Mouse (Mus musculus): ENCODE measurements around the gene Prf1. TPM values are rescaled to one million over a fixed set of nuclear protein-coding genes. Genes with fewer than 3 reads are reported as not detected.
A peak's percentile ranks its signal among the peaks of the same experiment; 100 is the strongest.

Prf1 gene
- polyA plus RNA-seq, 1 experiment from 2014 or later, result not detected

DNA sequence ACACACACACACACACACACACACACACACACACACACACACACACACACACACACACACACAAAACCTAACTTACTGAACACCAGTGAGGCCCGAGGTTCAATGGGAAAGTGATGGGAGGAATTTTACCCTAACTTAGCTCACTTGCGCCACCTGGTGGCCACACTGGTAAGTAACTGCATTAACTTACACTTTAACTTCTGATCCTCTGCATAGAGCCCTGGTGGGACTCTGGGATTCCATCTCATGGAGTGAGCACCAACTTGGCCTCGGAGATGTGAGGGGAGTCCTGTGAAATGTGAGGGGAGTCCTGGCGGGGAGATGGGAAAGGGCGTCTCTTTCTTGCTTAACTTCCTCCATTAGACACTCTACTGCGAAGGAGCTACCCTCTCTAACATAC, 38.5 kb downstream of the Prf1 start:
- ChIA-PET POLR2A (no interaction called here), CTCF (interaction anchor here (0.8 to 4.4 kb wide), 10 partner anchors 13 to 145 kb away, joined by 3 to 35 read pairs (median 4); no protein-coding TSS in a partner anchor)
- TF ChIP-seq CTCF (IDR thresholded peaks at IDR 0.05), result no peak
- ATAC-seq (no peak), DNase-seq (ENCODE audit: low read depth, low spot score) (peak; percentile 35)
- in situ Hi-C loops (cut with MboI; ENCODE audit: low pct_unique_long_range_greater_than_20kb), result no loop called here
- H3K27me3 ChIP-seq, result no peaks in the 10 kb centered on the region

GRCm38 (mm10) chr10:61336592-61336991, 39.0 kb downstream of the Prf1 start:
- in situ Hi-C loops (cut with MboI; ENCODE audit: low pct_unique_long_range_greater_than_20kb), result no loop called here
- CTCF ChIA-PET, result interaction anchor here (0.8 to 4.4 kb wide), 11 partner anchors 13 to 146 kb away, joined by 3 to 35 read pairs (median 3); no protein-coding TSS in a partner anchor
- TF ChIP-seq CTCF (IDR thresholded peaks at IDR 0.05), result no peak
- POLR2A ChIA-PET, result no interaction called here
- no peak for DNase-seq (ENCODE audit: low read depth, low spot score)
- ATAC-seq, result no peak
- no peaks in the 10 kb centered on the region for H3K27me3 ChIP-seq

- no peak for TF ChIP-seq CTCF (IDR thresholded peaks at IDR 0.05)
- no peak for DNase-seq (ENCODE audit: low read depth, low spot score)
- no peak for ATAC-seq
- ChIA-PET CTCF (interaction anchor here (1.1 to 4.4 kb wide), 3 partner anchors 20 to 138 kb away, joined by 3 to 35 read pairs (median 12); no protein-coding TSS in a partner anchor), POLR2A (no interaction called here)
- in situ Hi-C loops (cut with MboI; ENCODE audit: low pct_unique_long_range_greater_than_20kb), result no loop called here
- H3K27me3 ChIP-seq, result no peaks in the 10 kb centered on the region
Measured at GRCm38 (mm10) chr10:61337665-61338064, 40.0 kb downstream of the Prf1 start.

DNA sequence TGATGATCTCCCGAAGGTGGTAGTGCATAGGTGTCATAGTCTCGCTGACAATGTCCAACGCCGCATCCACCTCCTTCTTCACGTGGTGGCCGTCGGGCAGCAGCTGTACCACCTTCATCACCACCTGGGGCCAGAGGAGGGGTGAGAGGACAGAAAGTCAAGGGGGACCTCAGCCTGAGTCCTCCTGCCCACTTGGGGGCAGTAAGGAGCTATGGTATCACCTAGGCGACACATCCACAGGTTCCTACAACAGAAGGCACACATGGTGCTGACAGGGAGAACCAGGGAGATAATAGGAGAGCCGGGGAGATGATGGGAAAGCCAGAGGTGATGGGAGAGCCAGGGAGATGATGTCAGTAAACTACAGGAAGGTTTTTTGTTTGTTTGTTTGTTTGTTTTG, 41.6 kb downstream of the Prf1 start:
- DNase-seq (ENCODE audit: low read depth, low spot score) (no peak), ATAC-seq (no peak)
- POLR2A ChIA-PET, result interaction anchor here (1.5 kb wide), 1 partner anchor 60 kb away, joined by 3 read pairs; no protein-coding TSS in a partner anchor
- in situ Hi-C loops (cut with MboI; ENCODE audit: low pct_unique_long_range_greater_than_20kb), result no loop called here
- no peaks in the 10 kb centered on the region for H3K27me3 ChIP-seq
- CTCF ChIA-PET, result interaction anchor here (1.1 to 2.4 kb wide), 4 partner anchors 59 to 140 kb away, joined by 3 to 12 read pairs (median 6); no protein-coding TSS in a partner anchor
- no peak for TF ChIP-seq CTCF (IDR thresholded peaks at IDR 0.05)

DNA sequence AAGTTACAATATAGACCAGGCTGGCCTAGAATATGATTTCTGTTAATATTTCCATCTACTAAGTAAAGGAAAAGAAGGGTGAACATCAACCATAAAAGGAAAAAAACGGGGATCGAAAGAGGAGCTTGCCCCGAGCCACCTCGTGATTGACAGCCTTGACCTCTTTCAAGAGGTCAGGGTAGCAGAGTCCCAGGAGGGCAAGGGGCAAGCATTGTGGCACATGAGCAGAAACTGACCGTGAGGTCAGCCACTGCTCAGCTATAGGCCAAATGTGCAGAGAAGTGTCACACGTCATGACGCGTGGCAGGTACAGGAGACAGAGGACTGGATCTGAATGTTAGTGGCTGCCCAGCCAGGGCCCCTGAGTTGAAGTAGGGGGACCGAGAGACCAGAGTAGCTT, 42.6 kb downstream of the Prf1 start:
- ChIA-PET POLR2A (interaction anchor here (1.5 kb wide), 1 partner anchor 59 kb away, joined by 3 read pairs; no protein-coding TSS in a partner anchor), CTCF (interaction anchor here (1.1 to 2.4 kb wide), 7 partner anchors 40 to 141 kb away, joined by 3 to 12 read pairs (median 4); no protein-coding TSS in a partner anchor)
- ATAC-seq, result no peak

DNA sequence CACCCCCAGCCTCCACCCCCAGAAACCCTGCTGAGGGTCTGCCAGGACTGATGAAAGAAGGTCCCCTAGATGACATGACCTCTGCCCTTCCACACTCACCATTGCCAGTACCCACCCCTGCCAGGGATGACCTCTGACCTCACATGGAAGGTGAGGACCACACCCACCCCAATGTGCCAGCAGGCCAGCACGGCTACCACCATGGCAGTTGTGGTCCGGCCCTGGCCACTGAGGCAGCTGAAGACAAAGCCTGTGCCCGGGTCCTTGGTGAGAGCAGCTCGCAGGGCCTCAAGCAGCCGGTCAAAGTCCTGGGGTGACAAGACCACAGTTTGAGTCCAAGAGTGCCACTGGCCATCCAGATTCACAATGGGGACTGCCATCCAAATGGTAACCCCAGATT, 43.4 kb downstream of the Prf1 start:
- no peaks in the 10 kb centered on the region for H3K27me3 ChIP-seq
- CTCF ChIA-PET, result interaction anchor here (0.8 to 2.4 kb wide), 5 partner anchors 39 to 127 kb away, joined by 3 to 12 read pairs (median 3); no protein-coding TSS in a partner anchor
- in situ Hi-C loops (cut with MboI; ENCODE audit: low pct_unique_long_range_greater_than_20kb), result loop anchor here (5.0 kb wide), 1 partner anchor 56 kb away; no protein-coding TSS in a partner anchor
- POLR2A ChIA-PET, result interaction anchor here (0.7 to 1.0 kb wide), 2 partner anchors 58 to 111 kb away, joined by 3 to 4 read pairs; no protein-coding TSS in a partner anchor
- ATAC-seq, result no peak
- no peak for DNase-seq (ENCODE audit: low read depth, low spot score)
- TF ChIP-seq CTCF (IDR thresholded peaks at IDR 0.05), result no peak

More for the DNA sequence above, 42.6 kb downstream of the Prf1 start:
- H3K27me3 ChIP-seq, result no peaks in the 10 kb centered on the region
- no peak for DNase-seq (ENCODE audit: low read depth, low spot score)
- TF ChIP-seq CTCF (IDR thresholded peaks at IDR 0.05), result no peak
- in situ Hi-C loops (cut with MboI; ENCODE audit: low pct_unique_long_range_greater_than_20kb), result loop anchor here (5.0 kb wide), 1 partner anchor 57 kb away; no protein-coding TSS in a partner anchor

GRCm38 (mm10) chr10:61341557-61341956, 43.9 kb downstream of the Prf1 start:
- DNase-seq (ENCODE audit: low read depth, low spot score) (no peak), ATAC-seq (no peak)
- in situ Hi-C loops (cut with MboI; ENCODE audit: low pct_unique_long_range_greater_than_20kb), result loop anchor here (5.0 kb wide), 1 partner anchor 56 kb away; no protein-coding TSS in a partner anchor
- CTCF ChIA-PET, result interaction anchor here (0.8 to 2.9 kb wide), 5 partner anchors 39 to 60 kb away, joined by 3 to 16 read pairs (median 7); no protein-coding TSS in a partner anchor
- H3K27me3 ChIP-seq, result no peaks in the 10 kb centered on the region
- POLR2A ChIA-PET, result interaction anchor here (1.0 kb wide), 1 partner anchor 110 kb away, joined by 3 read pairs; no protein-coding TSS in a partner anchor
- no peak for TF ChIP-seq CTCF (IDR thresholded peaks at IDR 0.05)

- H3K27me3 ChIP-seq, result no peaks in the 10 kb centered on the region
- no peak for TF ChIP-seq CTCF (IDR thresholded peaks at IDR 0.05)
- ATAC-seq (no peak), DNase-seq (ENCODE audit: low read depth, low spot score) (no peak)
- CTCF ChIA-PET, result interaction anchor here (0.8 to 3.1 kb wide), 4 partner anchors 52 to 143 kb away, joined by 3 to 16 read pairs (median 8); no protein-coding TSS in a partner anchor
- in situ Hi-C loops (cut with MboI; ENCODE audit: low pct_unique_long_range_greater_than_20kb), result loop anchor here (5.0 kb wide), 1 partner anchor 55 kb away; no protein-coding TSS in a partner anchor
- POLR2A ChIA-PET, result no interaction called here
Measured at GRCm38 (mm10) chr10:61342750-61343149, 45.1 kb downstream of the Prf1 start.

DNA sequence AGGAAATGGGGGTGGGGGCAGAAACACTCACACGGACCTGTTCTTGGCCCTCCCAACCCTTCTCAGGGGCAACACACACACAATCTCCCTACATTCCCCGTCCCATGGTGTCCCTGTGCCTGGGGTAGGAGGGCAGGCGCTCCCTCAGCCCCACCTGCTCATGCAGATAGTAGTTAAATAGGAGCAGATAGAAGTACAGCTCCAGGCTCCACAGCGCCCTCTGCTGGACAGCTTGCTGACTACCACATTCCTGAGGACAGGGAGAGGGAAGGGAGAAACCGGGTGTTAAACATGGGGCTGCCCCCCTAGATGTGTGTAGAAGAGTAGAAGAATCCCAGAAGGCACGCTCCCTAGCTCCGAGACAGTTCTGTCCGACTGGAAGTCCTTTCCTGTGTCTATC, 46.3 kb downstream of the Prf1 start:
- no peak for TF ChIP-seq CTCF (IDR thresholded peaks at IDR 0.05)
- no peak for DNase-seq (ENCODE audit: low read depth, low spot score)
- ChIA-PET POLR2A (no interaction called here), CTCF (interaction anchor here (0.7 to 3.1 kb wide), 8 partner anchors 9 to 145 kb away, joined by 3 to 16 read pairs (median 4); no protein-coding TSS in a partner anchor)
- no peaks in the 10 kb centered on the region for H3K27me3 ChIP-seq
- in situ Hi-C loops (cut with MboI; ENCODE audit: low pct_unique_long_range_greater_than_20kb), result loop anchor here (5.0 kb wide), 1 partner anchor 53 kb away; no protein-coding TSS in a partner anchor
- ATAC-seq, result no peak

DNA sequence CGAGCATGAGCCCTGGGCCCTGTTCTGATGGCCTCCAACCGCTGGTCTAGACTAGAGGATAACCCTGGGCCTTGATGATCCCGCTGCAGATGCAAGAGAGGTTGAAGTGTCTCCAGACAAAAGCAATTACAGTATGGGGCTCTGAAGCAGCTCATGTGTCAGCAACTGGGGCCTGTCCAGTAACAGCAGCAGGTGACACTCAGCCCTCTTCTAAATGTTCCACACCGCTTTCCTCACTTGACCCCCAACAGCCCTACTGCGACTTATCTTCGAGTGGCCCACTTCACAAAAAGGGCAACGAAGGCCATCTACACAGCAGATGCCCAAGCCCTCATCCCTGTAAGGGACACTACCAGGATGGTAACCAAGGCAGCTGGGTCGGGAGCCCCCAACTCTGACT, 47.5 kb downstream of the Prf1 start:
- ATAC-seq, result no peak
- no peak for DNase-seq (ENCODE audit: low read depth, low spot score)
- no peaks in the 10 kb centered on the region for H3K27me3 ChIP-seq
- TF ChIP-seq CTCF (IDR thresholded peaks at IDR 0.05), result no peak
- ChIA-PET CTCF (interaction anchor here (0.8 to 3.1 kb wide), 5 partner anchors 50 to 279 kb away, joined by 3 to 10 read pairs (median 5); no protein-coding TSS in a partner anchor), POLR2A (no interaction called here)
- in situ Hi-C loops (cut with MboI; ENCODE audit: low pct_unique_long_range_greater_than_20kb), result no loop called here

DNA sequence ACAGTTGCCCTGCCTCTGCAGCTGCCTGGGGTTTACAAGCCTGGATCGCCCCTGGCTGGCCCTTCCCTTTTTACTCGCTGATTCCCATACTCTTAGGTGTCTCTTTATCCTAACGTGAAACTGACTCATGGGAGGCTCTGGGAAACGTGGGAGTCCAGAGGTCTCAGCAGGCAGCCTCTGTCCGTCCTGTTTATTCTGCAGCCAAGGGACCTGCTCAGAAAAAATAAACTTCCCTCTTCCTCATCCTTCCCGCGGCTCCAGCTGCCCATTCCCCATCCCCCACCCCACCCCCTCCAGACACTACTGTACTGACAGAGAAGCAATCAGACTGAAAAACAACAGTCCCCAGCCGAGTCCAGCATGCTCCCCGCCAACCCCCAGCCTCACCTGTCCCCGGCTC, 48.7 kb downstream of the Prf1 start:
- ChIA-PET CTCF (interaction anchor here (1.2 kb wide), 1 partner anchor 278 kb away, joined by 3 read pairs; no protein-coding TSS in a partner anchor), POLR2A (no interaction called here)
- DNase-seq (ENCODE audit: low read depth, low spot score), result no peak
- ATAC-seq, result no peak
- in situ Hi-C loops (cut with MboI; ENCODE audit: low pct_unique_long_range_greater_than_20kb), result no loop called here
- H3K27me3 ChIP-seq, result no peaks in the 10 kb centered on the region
- no peak for TF ChIP-seq CTCF (IDR thresholded peaks at IDR 0.05)

Data from Patski (cell line).